Mouse (Mus musculus) megakaryocyte, embryonic 14.5 days (primary cell): ENCODE measurements around the gene Zbtb11.

Experiments used
- FLI1 ChIP-seq: IDR thresholded peaks from 2 replicates; pipeline ENCODE4 v1.6.1; 2012; ENCODE audit warnings: low read length, inconsistent platforms, mixed read lengths
- GATA1 ChIP-seq: IDR thresholded peaks from 3 replicates; pipeline ENCODE4 v1.6.1; 2012; ENCODE audit warnings: mixed read lengths, low read length, inconsistent platforms, borderline replicate concordance

GRCm38 (mm10) chr16:55934453-55935037, 39.1 kb upstream of the Zbtb11 start, which contains the start of gene Cep97:
- no peak for TF ChIP-seq GATA1
- TF ChIP-seq FLI1 = no peak
